Mouse (Mus musculus) CH12.LX (cell line): ENCODE data around the gene Hoxb3.

Experiments
- CTCF ChIP-seq, 2 experiments: IDR thresholded peaks in 1 of 2; conservative IDR thresholded peaks in 1 of 2; 2 replicates each; pipeline ENCODE4 v1.5.1; 2011 to 2012; ENCODE audit warnings: low read depth in 2 of 2, low read length in 2 of 2, improper control_type of control experiment in 1 of 2, inconsistent platforms in 1 of 2, mild to moderate bottlenecking in 1 of 2, moderate library complexity in 1 of 2
- E2F4 ChIP-seq: IDR thresholded peaks from 2 replicates; pipeline ENCODE4 v1.6.1; 2011; ENCODE audit warnings: low read depth, low read length, improper control_type of control experiment; ENCODE audit not compliant: insufficient replicate concordance
- HCFC1 ChIP-seq: IDR thresholded peaks from 2 replicates; pipeline ENCODE4 v1.6.1; 2012; ENCODE audit warnings: low read depth, mild to moderate bottlenecking, inconsistent platforms, low read length, improper control_type of control experiment
- KAT2A ChIP-seq: IDR thresholded peaks from 2 replicates; pipeline ENCODE4 v1.6.1; 2012; ENCODE audit warnings: low read length, improper control_type of control experiment, inconsistent platforms; ENCODE audit not compliant: insufficient replicate concordance
- MAX ChIP-seq: IDR thresholded peaks from 2 replicates; pipeline ENCODE4 v1.6.1; 2011; ENCODE audit warnings: low read length, improper control_type of control experiment
- NRF1 ChIP-seq: IDR thresholded peaks from 2 replicates; pipeline ENCODE4 v1.6.1; 2014; ENCODE audit warnings: low read depth, mild to moderate bottlenecking, inconsistent platforms, low read length, improper control_type of control experiment, moderate library complexity
- POLR2A ChIP-seq: IDR thresholded peaks from 2 replicates; pipeline ENCODE4 v1.6.1; 2011; ENCODE audit warnings: low read depth, mild to moderate bottlenecking, improper control_type of control experiment, low read length
- POLR2AphosphoS2 ChIP-seq: IDR thresholded peaks from 2 replicates; pipeline ENCODE4 v1.6.1; 2011; ENCODE audit warnings: low read depth, low read length, improper control_type of control experiment
- RAD21 ChIP-seq: IDR thresholded peaks from 2 replicates; pipeline ENCODE4 v1.6.1; 2011; ENCODE audit warnings: low read depth, mild to moderate bottlenecking, low read length, improper control_type of control experiment, moderate library complexity
- TCF12 ChIP-seq: IDR thresholded peaks from 2 replicates; pipeline ENCODE4 v1.6.1; 2014; ENCODE audit warnings: low read depth, mild to moderate bottlenecking, inconsistent platforms, low read length, improper control_type of control experiment
- UBTF ChIP-seq: IDR thresholded peaks from 2 replicates; pipeline ENCODE4 v1.6.1; 2012; ENCODE audit warnings: low read depth, mild to moderate bottlenecking, inconsistent platforms, low read length, improper control_type of control experiment, moderate library complexity
- USF2 ChIP-seq: conservative IDR thresholded peaks from 2 replicates; pipeline ENCODE4 v1.6.1; 2011; ENCODE audit warnings: low read depth, low read length, improper control_type of control experiment

GRCm38 (mm10) chr11:96338957-96339855 lies 16.1 kb downstream of the Hoxb3 start:
- no peak for TF ChIP-seq CTCF (conservative IDR thresholded peaks at IDR 0.05 in 1 of 2, IDR thresholded peaks at IDR 0.05 in 1 of 2; ENCODE audit: low read depth in 2 of 2, low read length in 2 of 2)
- TF ChIP-seq POLR2A, result no peak
- TF ChIP-seq HCFC1, result no peak
- no peak for TF ChIP-seq KAT2A
- TF ChIP-seq E2F4, result no peak
- no peak for TF ChIP-seq POLR2AphosphoS2
- TF ChIP-seq NRF1, result no peak
- no peak for TF ChIP-seq RAD21
- TF ChIP-seq UBTF, result no peak
- TF ChIP-seq MAX, result no peak
- TF ChIP-seq USF2, result no peak
- no peak for TF ChIP-seq TCF12
